In the genomic region with DNA sequence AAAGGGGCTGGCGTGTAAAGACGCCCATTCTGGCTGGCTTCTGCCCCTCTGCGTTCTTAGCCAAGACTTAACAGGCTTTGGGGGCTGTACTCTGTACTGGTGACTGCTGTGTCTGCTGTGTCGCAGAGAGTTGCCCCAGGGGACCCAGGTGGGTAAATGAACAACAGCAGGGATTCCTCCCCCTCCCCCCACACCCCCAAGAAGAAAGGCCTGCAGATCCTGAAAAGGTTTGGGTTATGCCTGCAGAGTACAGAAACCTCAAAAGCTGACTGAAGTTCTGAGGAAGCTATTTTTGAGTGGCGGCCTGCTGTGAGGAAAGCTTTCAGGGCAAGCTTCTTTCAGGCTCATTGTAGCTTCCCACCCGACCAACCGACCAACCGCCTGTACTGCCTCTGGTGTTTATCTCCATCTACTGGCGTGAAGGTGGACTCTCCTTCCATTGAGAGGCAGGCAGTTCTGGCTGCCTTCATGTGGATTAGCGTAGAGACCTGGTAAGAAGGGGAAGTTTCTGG, we compare ENCODE assay signal across 8 mouse cellular contexts.
DNase-seq lines count a peak whose midpoint lies in the region; ATAC-seq and TF ChIP-seq lines count a peak whose summit lies in the region.

No protein-coding gene starts in this region.

- H3K9ac ChIP-seq in intestine, embryonic 15.5 days = no peak overlapping the region
- H3K9ac ChIP-seq in midbrain, embryonic 13.5 days (replicated peaks) = 0 out of 2 replicates have a peak overlapping the region, but pooled peaks have one; percentile 5

- no peaks in the 10 kb centered on the region for H3K27me3 ChIP-seq in forebrain, embryonic 10.5 days (ENCODE audit: poor library complexity, severe bottlenecking)
- H3K27me3 ChIP-seq in intestine, embryonic 15.5 days (replicated peaks) = no peaks in the 10 kb centered on the region
- no peaks in the 10 kb centered on the region for H3K27me3 ChIP-seq in midbrain, embryonic 13.5 days

- peaks cover 6% of the 10 kb centered on the region for H3K4me1 ChIP-seq in bone marrow, adult 2 months (ENCODE audit: control insufficient read depth, insufficient read depth, low read length)
- H3K4me1 ChIP-seq in forebrain, embryonic 10.5 days = peaks cover 36% of the 10 kb centered on the region
- H3K4me1 ChIP-seq in intestine, embryonic 15.5 days (replicated peaks) = peaks cover 15% of the 10 kb centered on the region; the same call in 1 of the 2 replicates
- peaks cover 10% of the 10 kb centered on the region for H3K4me1 ChIP-seq in midbrain, embryonic 13.5 days (replicated peaks)

- no peaks in the 10 kb centered on the region for H3K9me3 ChIP-seq in forebrain, embryonic 10.5 days
- no peaks in the 10 kb centered on the region for H3K9me3 ChIP-seq in intestine, embryonic 15.5 days
- no peaks in the 10 kb centered on the region for H3K9me3 ChIP-seq in midbrain, embryonic 13.5 days

- peak; percentile 55 for TF ChIP-seq CTCF in left cerebral cortex, adult 2 months (IDR thresholded peaks at IDR 0.05)
- peak; percentile 66 for TF ChIP-seq CTCF in bone marrow, adult 2 months (IDR thresholded peaks at IDR 0.05; ENCODE audit: control insufficient read depth, insufficient read depth, low read length)

- no peak overlapping the region for H3K4me2 ChIP-seq in intestine, embryonic 15.5 days (replicated peaks)
- H3K4me2 ChIP-seq in midbrain, embryonic 13.5 days (replicated peaks) = no peak overlapping the region

- no peak for TF ChIP-seq POLR2A in bone marrow, adult 2 months (IDR thresholded peaks at IDR 0.05; ENCODE audit: borderline replicate concordance, control insufficient read depth, low read depth, low read length)

- intact Hi-C loops in left cerebral cortex, adult 2 months (cut with DNase I) = loop anchor here (5.0 kb wide), 2 partner anchors 179 to 299 kb away; partner anchors contain the start of gene Bdh2
- intact Hi-C loops in gastrocnemius, postnatal 14 days (cut with DNase I; ENCODE audit: low total_unique reads) = no loop called here

- no peak overlapping the region for H3K27ac ChIP-seq in left cerebral cortex, adult 2 months
- H3K27ac ChIP-seq in bone marrow, adult 2 months (ENCODE audit: control insufficient read depth, insufficient read depth, low read depth, low read length, poor library complexity) = peak overlapping the region; percentile 40
- H3K27ac ChIP-seq in forebrain, embryonic 10.5 days = peak overlapping the region; percentile 59
- no peak overlapping the region for H3K27ac ChIP-seq in intestine, embryonic 15.5 days
- peak overlapping the region; percentile 19; the same call in 1 of the 2 replicates for H3K27ac ChIP-seq in midbrain, embryonic 13.5 days

- H3K36me3 ChIP-seq in forebrain, embryonic 10.5 days (replicated peaks) = peaks cover 20% of the 10 kb centered on the region
- peaks cover 7% of the 10 kb centered on the region; the same call in 1 of the 2 replicates for H3K36me3 ChIP-seq in intestine, embryonic 15.5 days
- peaks cover 16% of the 10 kb centered on the region for H3K36me3 ChIP-seq in midbrain, embryonic 13.5 days

- peak; percentile 39; the same call in 1 of the 2 replicates for ATAC-seq in intestine, embryonic 15.5 days
- ATAC-seq in midbrain, embryonic 13.5 days = peak; percentile 86

- no peak for DNase-seq in left cerebral cortex, adult 2 months (ENCODE audit: extremely low spot score in 1 of 2, low spot score in 2 of 2)
- DNase-seq in left cerebral cortex, adult 11 months (ENCODE audit: low spot score) = no peak
- DNase-seq in forebrain, embryonic 10.5 days (ENCODE audit: extremely low spot score, low spot score) = peak; percentile 43
- DNase-seq in urinary bladder, adult 18-20 months (ENCODE audit: low spot score in 2 of 2) = no peak
- no peak for DNase-seq in gastrocnemius, postnatal 14 days

- WGBS in bone marrow, adult 2 months = 24% methylated on average over 10 of the region's 10 CpGs
- 13% methylated on average over 10 of the region's 10 CpGs for WGBS in forebrain, embryonic 10.5 days
- 36% methylated on average over 10 of the region's 10 CpGs for WGBS in intestine, embryonic 15.5 days
- WGBS in midbrain, embryonic 13.5 days = 8% methylated on average over 10 of the region's 10 CpGs

- H3K4me3 ChIP-seq in left cerebral cortex, adult 2 months = no peak overlapping the region
- H3K4me3 ChIP-seq in bone marrow, adult 2 months (replicated peaks; ENCODE audit: control insufficient read depth, low read depth, low read length) = no peak overlapping the region
- no peak overlapping the region for H3K4me3 ChIP-seq in forebrain, embryonic 10.5 days
- H3K4me3 ChIP-seq in intestine, embryonic 15.5 days (replicated peaks) = no peak overlapping the region
- no peak overlapping the region for H3K4me3 ChIP-seq in midbrain, embryonic 13.5 days (replicated peaks)

Comparison
In these comparisons a context has a peak if more than half of its experiments do, and no peak if none do; other contexts are left out.
1. H3K27ac ChIP-seq: peak in bone marrow, adult 2 months (single experiment), forebrain, embryonic 10.5 days (single experiment) and midbrain, embryonic 13.5 days (single experiment); none in left cerebral cortex, adult 2 months (single experiment) and intestine, embryonic 15.5 days (single experiment).